Mouse (Mus musculus) bone marrow macrophage, adult 2 months (primary cell): ENCODE results near the gene Retn.

Experiments used
- CTCF ChIP-seq: IDR thresholded peaks from 2 replicates; pipeline ENCODE4 v1.5.1; 2012; ENCODE audit warnings: low read depth, mild to moderate bottlenecking, low read length, moderate library complexity
- POLR2A ChIP-seq: IDR thresholded peaks from 2 replicates; pipeline ENCODE4 v1.6.1; 2012; ENCODE audit warnings: mild to moderate bottlenecking, low read depth, low read length, borderline replicate concordance

DNA sequence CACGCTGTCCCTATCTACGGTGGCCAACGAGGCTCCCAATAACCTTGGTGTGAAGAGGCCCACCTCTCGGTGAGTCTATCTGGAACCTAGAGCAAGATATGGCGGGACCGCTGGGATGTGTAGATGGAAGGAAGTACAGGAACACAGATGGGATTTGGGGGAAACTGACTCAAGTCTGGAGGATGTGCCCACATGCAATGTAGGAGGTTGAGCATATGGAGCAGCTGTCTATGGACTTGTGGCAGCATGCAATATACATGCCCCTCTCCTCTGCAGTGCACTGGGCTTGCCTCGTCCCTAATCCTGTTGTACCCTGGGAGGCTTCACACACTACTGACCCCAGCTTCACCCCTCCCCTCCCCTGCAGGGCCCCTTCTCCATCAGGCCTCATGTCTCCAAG is 47.7 kb upstream of the Retn start:
- no peak for TF ChIP-seq CTCF
- TF ChIP-seq POLR2A = no peak
